Mouse (Mus musculus) c-Kit-positive CD71-negative TER-119-negative erythroid progenitor cells, embryonic 14.5 days (primary cell): ENCODE measurements around the gene Mthfsd.

Source experiments
- DNase-seq: peaks from one replicate; pipeline ENCODE4 v3.0.0-alpha.2; 2013; ENCODE audit warnings: low read depth

The Mthfsd gene

GRCm38 (mm10) chr8:121088281-121088680 lies 19.9 kb downstream of the Mthfsd start:
- no peak for DNase-seq

DNA sequence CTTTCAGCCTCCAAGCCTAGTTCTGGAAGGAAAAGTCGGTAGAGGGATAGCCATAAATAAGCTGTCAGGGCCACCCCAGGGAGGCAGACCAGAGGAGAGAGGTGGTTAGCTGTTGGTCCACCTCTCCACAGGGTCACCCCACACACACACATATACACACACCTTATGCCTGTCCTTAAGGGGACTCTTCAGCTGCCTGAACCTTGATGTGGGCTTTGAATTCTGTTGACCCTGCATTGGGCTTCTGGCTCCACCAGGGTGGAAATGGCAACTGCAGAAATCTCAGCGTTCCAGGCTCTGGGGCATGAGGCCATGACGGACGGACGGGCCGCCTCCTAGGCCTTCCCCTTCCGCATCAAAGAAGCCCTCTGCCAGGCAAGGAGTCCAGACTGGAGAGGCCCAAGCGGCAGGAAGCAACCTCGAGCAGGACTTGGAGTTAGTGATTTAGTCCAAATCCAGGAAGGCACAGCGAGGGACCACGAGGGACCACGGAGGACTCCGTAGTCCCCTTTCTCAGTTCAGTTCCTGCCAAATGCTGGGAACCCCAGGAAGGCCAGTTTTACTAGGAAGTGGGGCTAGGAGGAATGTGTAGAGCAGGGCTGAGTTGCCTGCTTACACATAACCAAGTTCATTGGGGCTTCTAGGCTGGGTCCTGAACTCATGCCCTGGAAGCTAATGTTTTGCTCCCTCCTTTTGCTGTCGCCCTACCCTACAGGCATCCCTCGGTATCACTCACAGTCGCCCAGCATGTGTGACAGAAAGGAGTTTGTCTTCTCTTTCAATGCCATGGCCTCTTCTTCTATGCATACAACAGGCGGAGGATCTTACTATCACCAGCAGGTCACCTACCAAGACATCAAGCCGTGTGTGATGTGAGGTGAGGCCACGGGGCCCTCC lies 21.9 kb downstream of the Mthfsd start:
- no peak for DNase-seq

GRCm38 (mm10) chr8:121085561-121085960 lies 22.6 kb downstream of the Mthfsd start:
- DNase-seq: no peak

- no peak for DNase-seq
Observed at GRCm38 (mm10) chr8:121085011-121085410, 23.2 kb downstream of the Mthfsd start.

- no peak for DNase-seq
Observed at GRCm38 (mm10) chr8:121084210-121084951, 23.8 kb downstream of the Mthfsd start, which contains the start of gene Foxf1. TSS of gene Foxf1 (plus strand) at chr8:121084386.

DNA sequence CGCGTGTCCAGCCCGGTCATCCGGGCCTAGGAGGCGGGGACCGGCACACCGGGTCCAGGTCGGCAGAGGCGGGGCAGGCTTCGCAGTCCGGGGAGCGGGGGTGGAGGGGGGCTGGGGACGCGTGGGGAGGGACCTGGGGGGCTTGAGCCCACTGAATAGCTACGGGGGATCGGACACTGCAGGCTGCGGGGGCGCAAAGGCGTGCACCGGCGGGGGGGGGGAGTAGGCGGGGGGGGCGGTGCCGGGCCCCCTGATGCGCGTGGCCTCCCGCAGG lies 24.3 kb downstream of the Mthfsd start:
- DNase-seq: no peak

GRCm38 (mm10) chr8:121083093-121083935 lies 24.9 kb downstream of the Mthfsd start:
- no peak for DNase-seq

- DNase-seq: no peak
Observed at GRCm38 (mm10) chr8:121082218-121083092, 25.7 kb downstream of the Mthfsd start.

DNA sequence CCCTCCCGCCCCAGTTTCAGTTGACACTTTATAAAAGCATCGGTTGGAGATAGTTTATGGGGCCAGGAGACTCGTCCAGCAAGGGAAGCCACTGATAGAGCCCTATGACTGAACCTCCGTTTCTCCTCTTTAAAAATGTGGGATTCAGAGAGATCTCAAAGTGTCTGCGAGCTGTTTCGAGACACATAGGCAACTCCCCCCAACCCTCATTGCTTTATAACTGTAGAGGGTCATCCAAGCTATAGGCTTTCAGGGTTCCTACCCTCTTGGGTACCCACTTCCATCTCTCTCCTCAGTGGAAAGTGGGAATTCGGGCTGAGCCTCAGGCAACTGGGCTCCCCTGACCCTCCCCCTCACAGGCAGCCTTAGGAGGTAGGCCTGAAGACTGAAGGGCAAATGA lies 26.8 kb downstream of the Mthfsd start:
- no peak for DNase-seq

- no peak for DNase-seq
Observed at GRCm38 (mm10) chr8:121080361-121081090, 27.7 kb downstream of the Mthfsd start.

DNA sequence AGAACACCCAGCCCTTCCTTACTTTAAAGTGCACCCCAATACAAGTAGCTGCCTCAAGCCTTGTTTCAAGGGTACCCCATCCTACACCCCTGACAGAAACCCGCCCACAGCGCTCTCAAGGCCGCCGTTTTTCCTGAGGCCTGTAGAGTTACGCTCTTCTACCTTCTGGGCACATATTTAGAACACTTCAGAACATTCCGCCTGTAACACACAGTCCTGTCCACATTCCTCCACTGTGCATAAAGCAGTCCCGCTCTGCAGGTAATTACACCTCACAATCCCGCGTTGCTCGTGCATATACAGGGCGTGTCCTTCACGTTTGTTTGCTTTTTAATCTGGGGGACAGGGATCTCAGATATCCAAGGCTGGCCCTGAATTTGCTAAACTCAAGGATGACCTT lies 28.2 kb downstream of the Mthfsd start:
- DNase-seq: no peak

- DNase-seq: no peak
Observed at GRCm38 (mm10) chr8:121079201-121079600, 29.0 kb downstream of the Mthfsd start.

GRCm38 (mm10) chr8:121078721-121079120 lies 29.5 kb downstream of the Mthfsd start:
- DNase-seq: no peak

DNA sequence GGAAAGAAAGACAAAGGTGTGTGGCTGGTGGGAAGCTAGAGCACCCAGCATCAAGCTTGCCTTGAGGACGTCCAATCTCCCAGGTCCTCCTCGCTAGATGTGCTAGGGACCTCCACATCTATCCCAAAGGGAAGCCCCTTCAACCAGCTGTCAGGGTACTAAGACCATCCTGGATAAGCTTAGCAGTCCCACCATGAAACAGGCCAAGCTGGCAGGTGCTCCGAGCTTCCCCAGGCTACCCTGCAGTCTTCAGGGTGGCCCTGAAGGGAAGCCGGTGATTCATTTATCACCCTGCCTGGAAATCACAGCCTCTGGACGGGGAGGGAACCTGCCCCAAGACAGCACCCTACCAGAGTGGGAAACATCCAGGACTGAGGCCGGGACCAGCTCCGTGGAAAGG lies 31.6 kb downstream of the Mthfsd start:
- no peak for DNase-seq

DNA sequence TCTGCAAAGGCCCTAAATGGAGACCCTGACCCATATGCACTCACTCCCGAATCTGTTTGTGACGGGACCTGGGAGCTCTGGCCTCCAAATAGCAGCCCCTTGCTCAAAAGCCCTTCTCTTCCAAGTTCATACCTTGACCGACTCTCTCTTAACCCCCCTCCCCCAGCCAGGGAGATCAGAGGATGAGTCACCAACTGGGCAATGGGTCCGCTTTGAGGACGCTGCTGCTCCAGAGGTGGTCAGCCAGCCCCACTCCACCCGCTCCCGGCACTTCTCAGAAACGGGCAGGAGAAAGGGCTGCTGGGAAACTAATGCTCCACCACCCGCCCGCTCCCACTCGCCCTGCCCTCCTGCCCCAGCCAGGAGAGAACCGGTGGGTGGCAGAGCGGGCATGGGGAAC lies 32.3 kb downstream of the Mthfsd start:
- DNase-seq: no peak

DNA sequence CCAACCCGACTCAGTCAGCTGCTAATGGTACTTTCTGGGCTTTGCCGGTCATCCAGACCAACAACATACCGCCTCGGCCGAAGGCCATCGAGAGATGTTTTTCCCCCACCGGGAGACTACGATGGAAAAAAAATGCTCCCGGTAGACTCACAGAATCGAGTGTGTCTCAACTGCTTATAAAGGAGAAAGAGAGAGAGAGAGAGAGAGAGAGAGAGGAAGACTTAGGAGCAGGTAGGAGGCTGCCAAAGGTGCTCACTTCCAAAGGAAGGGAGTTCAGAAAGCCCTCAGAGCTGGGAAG lies 33.4 kb downstream of the Mthfsd start:
- no peak for DNase-seq

DNA sequence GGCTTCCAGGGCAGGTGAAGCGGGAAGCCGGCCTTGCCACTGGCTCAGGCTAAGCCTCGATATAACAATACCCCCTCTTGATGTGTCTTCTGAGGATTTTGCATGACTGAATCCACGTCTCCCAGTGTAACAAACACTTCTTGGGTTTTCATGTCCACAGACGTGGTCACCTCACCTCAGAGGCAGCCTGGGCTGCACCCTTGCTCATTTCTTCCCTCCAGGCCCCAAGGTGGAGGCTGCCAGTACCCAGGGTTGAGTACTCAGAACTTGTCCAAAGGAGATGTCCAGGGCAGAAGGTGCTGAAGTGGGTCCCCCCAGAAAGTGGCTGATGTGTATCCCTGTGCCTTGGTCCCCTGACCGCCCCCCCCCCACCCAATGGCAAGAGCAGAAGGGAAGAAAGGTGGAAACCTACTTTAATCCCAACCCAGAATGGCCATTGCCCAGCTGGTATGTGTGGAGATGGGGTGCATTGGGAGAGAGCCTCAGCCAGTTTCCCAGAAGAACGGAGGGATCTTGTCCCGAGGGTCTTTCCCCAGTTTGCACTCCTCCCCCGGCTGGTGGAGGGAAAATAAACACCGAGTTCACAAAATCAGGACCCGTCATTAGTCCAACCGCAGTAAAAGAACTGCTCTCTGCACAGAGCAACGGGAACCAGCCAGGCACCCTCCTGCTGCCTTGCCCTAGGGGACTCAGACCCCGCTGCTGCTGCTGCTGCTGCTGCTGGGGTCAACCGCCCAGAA lies 33.9 kb downstream of the Mthfsd start:
- no peak for DNase-seq

DNA sequence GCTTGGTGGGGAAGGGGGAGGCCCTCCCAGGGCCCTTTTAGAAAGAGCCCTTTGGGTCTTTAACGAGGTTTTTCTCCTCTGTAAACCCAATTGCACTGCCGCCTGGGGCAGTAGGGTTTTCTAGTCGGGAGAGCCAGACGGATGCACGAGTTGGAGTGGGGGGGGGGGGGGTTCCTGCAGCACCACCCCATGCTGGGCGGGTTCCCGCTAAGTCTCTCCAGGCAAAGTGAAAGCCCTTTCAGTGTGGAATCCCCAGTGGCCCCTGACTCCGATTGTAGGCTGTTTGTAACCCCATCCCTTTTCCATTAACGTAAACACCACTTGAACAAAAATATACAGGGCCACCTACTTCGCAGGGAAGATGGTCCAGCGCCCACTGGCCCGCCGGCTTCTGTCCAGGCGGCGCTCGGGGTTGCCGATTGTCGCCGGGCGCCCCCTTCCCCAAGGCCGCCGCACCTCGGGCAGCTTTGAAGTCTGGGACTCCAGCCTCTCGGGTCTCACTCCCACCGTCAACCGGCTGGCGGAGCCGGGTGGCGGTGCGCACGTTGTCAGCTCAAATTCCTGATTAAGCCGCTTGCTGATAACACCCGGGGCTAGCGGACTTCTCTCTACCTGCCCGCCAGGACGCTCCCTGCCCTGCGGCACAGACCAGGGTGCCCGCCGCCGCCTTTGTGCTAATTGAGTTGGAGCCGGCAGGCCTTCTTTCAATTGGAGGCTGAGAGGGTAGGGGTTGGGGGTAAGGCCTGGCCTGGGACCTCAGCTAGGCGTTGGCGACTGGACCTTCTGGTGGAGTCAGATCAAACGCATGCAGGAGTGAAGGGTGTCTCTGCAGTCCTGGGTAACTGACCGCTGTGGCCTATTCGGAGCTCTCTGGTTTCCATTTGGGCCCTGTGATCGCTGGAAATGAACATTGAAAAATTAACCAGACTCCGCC lies 34.8 kb downstream of the Mthfsd start:
- no peak for DNase-seq
